Mouse (Mus musculus): Measurements from ENCODE around the gene Hnf4a. TPM values are rescaled to one million over a fixed set of nuclear protein-coding genes. Genes with fewer than 3 reads are reported as not detected.

Hnf4a gene
- polyA plus RNA-seq, 1 experiment: not detected

DNA sequence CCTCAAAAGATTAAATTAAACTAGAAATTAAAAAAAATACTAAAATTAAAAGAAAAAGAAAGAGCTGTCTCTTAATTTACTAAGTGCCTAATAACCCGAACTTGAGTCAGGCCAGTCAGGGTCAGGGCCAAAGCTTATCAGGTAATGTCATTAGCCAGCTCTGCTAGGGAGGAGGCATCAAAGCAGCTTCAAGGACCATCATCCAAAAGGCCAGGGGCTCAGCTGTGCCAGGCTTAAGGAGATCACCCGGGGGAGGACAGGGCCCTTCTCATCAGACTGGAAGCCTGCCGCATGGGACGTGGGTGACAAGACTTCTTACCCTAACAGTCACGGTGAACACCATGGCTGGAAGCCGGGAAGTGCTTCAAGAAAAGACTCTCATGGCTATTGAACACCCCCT, 39.0 kb upstream of the Hnf4a start:
- no peak overlapping the region for H3ac ChIP-seq (ENCODE audit: control insufficient read depth, insufficient read length, low read depth)
- TF ChIP-seq USF1 (IDR thresholded peaks at IDR 0.05; ENCODE audit: low read depth): no peak
- no peak for TF ChIP-seq MYOG (IDR thresholded peaks at IDR 0.05; ENCODE audit: control insufficient read depth, extremely low read depth, insufficient read length)
- no peak for TF ChIP-seq MYOD1 (IDR thresholded peaks at IDR 0.05; ENCODE audit: control insufficient read depth, insufficient read length, low read depth)
- no peak for TF ChIP-seq MAX (IDR thresholded peaks at IDR 0.05)
- no peak for TF ChIP-seq CEBPB (IDR thresholded peaks at IDR 0.05; ENCODE audit: low read depth)
- TF ChIP-seq CTCF (IDR thresholded peaks at IDR 0.05; ENCODE audit: control insufficient read depth, insufficient read depth, insufficient read length): no peak
- peaks cover 21% of the 10 kb centered on the region for H3K36me3 ChIP-seq (ENCODE audit: control insufficient read depth, insufficient read depth)

DNA sequence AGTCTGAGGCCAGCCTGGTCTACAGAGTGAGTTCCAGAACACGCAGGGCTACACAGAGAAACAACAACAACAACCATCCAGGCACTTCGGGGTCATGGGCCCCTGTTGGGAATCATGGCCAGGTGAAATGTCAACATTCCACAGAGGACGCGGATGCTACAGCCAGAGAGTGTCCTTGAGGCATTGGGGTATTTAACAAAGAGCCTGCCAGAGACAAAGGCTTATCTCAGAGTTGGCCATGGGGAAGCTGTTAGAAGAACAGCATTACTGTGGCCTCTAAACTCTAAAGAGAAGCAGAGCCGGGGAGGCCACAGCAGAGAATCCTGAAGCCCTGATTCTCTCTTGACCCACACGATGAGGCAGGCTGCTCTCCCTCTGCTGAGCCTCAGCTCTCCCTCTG, 37.7 kb upstream of the Hnf4a start:
- Histone ChIP-seq H3K4me3 (ENCODE audit: insufficient read depth, poor library complexity, severe bottlenecking) (no peak overlapping the region), H3K79me3 (ENCODE audit: low read depth) (peaks cover 4% of the 10 kb centered on the region), H3K36me3 (ENCODE audit: control insufficient read depth, insufficient read depth) (peaks cover 21% of the 10 kb centered on the region), H3ac (ENCODE audit: control insufficient read depth, insufficient read length, low read depth) (no peak overlapping the region), H3K79me2 (ENCODE audit: control insufficient read depth, insufficient read depth) (peaks cover 16% of the 10 kb centered on the region), H3K27me3 (ENCODE audit: control insufficient read depth, insufficient read depth, insufficient read length) (no peaks in the 10 kb centered on the region)
- no peak for TF ChIP-seq USF1 (IDR thresholded peaks at IDR 0.05; ENCODE audit: low read depth)
- no peak for TF ChIP-seq FOSL1 (IDR thresholded peaks at IDR 0.05; ENCODE audit: insufficient read depth, low read length, poor library complexity, severe bottlenecking)
- TF ChIP-seq MAX (IDR thresholded peaks at IDR 0.05): no peak
- no peak for TF ChIP-seq MYOG (IDR thresholded peaks at IDR 0.05; ENCODE audit: control insufficient read depth, extremely low read depth, insufficient read length)
- no peak for TF ChIP-seq CTCF (IDR thresholded peaks at IDR 0.05; ENCODE audit: control insufficient read depth, insufficient read depth, insufficient read length)
- TF ChIP-seq MYOD1 (IDR thresholded peaks at IDR 0.05; ENCODE audit: control insufficient read depth, insufficient read length, low read depth): no peak
- TF ChIP-seq CEBPB (IDR thresholded peaks at IDR 0.05; ENCODE audit: low read depth): no peak

More for the DNA sequence above, 39.0 kb upstream of the Hnf4a start:
- Histone ChIP-seq H3K79me3 (ENCODE audit: low read depth) (peaks cover 4% of the 10 kb centered on the region), H3K79me2 (ENCODE audit: control insufficient read depth, insufficient read depth) (peaks cover 16% of the 10 kb centered on the region), H3K4me3 (ENCODE audit: insufficient read depth, poor library complexity, severe bottlenecking) (no peak overlapping the region), H3K27me3 (ENCODE audit: control insufficient read depth, insufficient read depth, insufficient read length) (no peaks in the 10 kb centered on the region)

- H3K27me3 ChIP-seq (ENCODE audit: control insufficient read depth, insufficient read depth, insufficient read length): no peaks in the 10 kb centered on the region
- H3K79me3 ChIP-seq (ENCODE audit: low read depth): peaks cover 4% of the 10 kb centered on the region
- no peak overlapping the region for H3ac ChIP-seq (ENCODE audit: control insufficient read depth, insufficient read length, low read depth)
- H3K79me2 ChIP-seq (ENCODE audit: control insufficient read depth, insufficient read depth): peaks cover 16% of the 10 kb centered on the region
- TF ChIP-seq MAX (IDR thresholded peaks at IDR 0.05): no peak
- no peak for TF ChIP-seq CTCF (IDR thresholded peaks at IDR 0.05; ENCODE audit: control insufficient read depth, insufficient read depth, insufficient read length)
- TF ChIP-seq MYOD1 (IDR thresholded peaks at IDR 0.05; ENCODE audit: control insufficient read depth, insufficient read length, low read depth): no peak
- TF ChIP-seq FOSL1 (IDR thresholded peaks at IDR 0.05; ENCODE audit: insufficient read depth, low read length, poor library complexity, severe bottlenecking): no peak
- TF ChIP-seq USF1 (IDR thresholded peaks at IDR 0.05; ENCODE audit: low read depth): no peak
- TF ChIP-seq CEBPB (IDR thresholded peaks at IDR 0.05; ENCODE audit: low read depth): no peak
- TF ChIP-seq MYOG (IDR thresholded peaks at IDR 0.05; ENCODE audit: control insufficient read depth, extremely low read depth, insufficient read length): no peak
- H3K4me3 ChIP-seq (ENCODE audit: insufficient read depth, poor library complexity, severe bottlenecking): no peak overlapping the region
- peaks cover 21% of the 10 kb centered on the region for H3K36me3 ChIP-seq (ENCODE audit: control insufficient read depth, insufficient read depth)
These were observed 36.9 kb upstream of the Hnf4a start for GRCm38 (mm10) chr2:163469711-163470110.

- Histone ChIP-seq H3K4me3 (ENCODE audit: insufficient read depth, poor library complexity, severe bottlenecking) (peak overlapping the region; percentile 87), H3K36me3 (ENCODE audit: control insufficient read depth, insufficient read depth) (peaks cover 21% of the 10 kb centered on the region), H3K79me3 (ENCODE audit: low read depth) (peaks cover 4% of the 10 kb centered on the region), H3ac (ENCODE audit: control insufficient read depth, insufficient read length, low read depth) (peak overlapping the region; percentile 20), H3K79me2 (ENCODE audit: control insufficient read depth, insufficient read depth) (peaks cover 16% of the 10 kb centered on the region), H3K27me3 (ENCODE audit: control insufficient read depth, insufficient read depth, insufficient read length) (no peaks in the 10 kb centered on the region)
- no peak for TF ChIP-seq FOSL1 (IDR thresholded peaks at IDR 0.05; ENCODE audit: insufficient read depth, low read length, poor library complexity, severe bottlenecking)
- no peak for TF ChIP-seq MYOD1 (IDR thresholded peaks at IDR 0.05; ENCODE audit: control insufficient read depth, insufficient read length, low read depth)
- no peak for TF ChIP-seq CTCF (IDR thresholded peaks at IDR 0.05; ENCODE audit: control insufficient read depth, insufficient read depth, insufficient read length)
- no peak for TF ChIP-seq MAX (IDR thresholded peaks at IDR 0.05)
- TF ChIP-seq CEBPB (IDR thresholded peaks at IDR 0.05; ENCODE audit: low read depth): no peak
- no peak for TF ChIP-seq MYOG (IDR thresholded peaks at IDR 0.05; ENCODE audit: control insufficient read depth, extremely low read depth, insufficient read length)
These were observed 35.5 kb upstream of the Hnf4a start for GRCm38 (mm10) chr2:163471136-163471535.

GRCm38 (mm10) chr2:163471710-163472465, 34.7 kb upstream of the Hnf4a start:
- Histone ChIP-seq H3K27me3 (ENCODE audit: control insufficient read depth, insufficient read depth, insufficient read length) (no peaks in the 10 kb centered on the region), H3K4me3 (ENCODE audit: insufficient read depth, poor library complexity, severe bottlenecking) (peak overlapping the region; percentile 87), H3K36me3 (ENCODE audit: control insufficient read depth, insufficient read depth) (peaks cover 21% of the 10 kb centered on the region), H3K79me2 (ENCODE audit: control insufficient read depth, insufficient read depth) (peaks cover 16% of the 10 kb centered on the region), H3ac (ENCODE audit: control insufficient read depth, insufficient read length, low read depth) (peak overlapping the region; percentile 70), H3K79me3 (ENCODE audit: low read depth) (peaks cover 4% of the 10 kb centered on the region)
- no peak for TF ChIP-seq MYOD1 (IDR thresholded peaks at IDR 0.05; ENCODE audit: control insufficient read depth, insufficient read length, low read depth)
- TF ChIP-seq CEBPB (IDR thresholded peaks at IDR 0.05; ENCODE audit: low read depth): peak; percentile 58

DNA sequence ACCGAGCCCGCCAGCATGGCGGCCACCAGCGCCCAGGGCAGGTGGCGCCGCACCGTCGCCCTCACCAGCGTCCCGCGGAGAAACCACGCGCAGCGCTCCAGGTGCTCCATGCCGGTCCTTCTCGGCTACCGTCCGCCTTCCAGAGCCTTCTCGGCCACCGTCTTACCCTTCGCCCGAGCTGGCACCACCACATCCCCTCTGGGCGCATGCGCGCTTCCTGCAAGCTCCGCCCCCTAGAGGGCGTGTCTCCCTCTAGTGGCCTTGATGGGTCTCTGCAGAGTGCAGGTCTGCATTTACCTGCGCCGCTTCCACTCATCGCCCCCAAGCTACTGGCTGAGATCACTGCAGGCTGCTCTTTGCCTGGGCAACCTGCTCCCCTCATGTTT, 34.1 kb upstream of the Hnf4a start, which contains the start of gene Fitm2:
Fitm2 (minus strand) TSS at position 164 of the 386 bp plus-strand sequence.
- TF ChIP-seq MYOD1 (IDR thresholded peaks at IDR 0.05; ENCODE audit: control insufficient read depth, insufficient read length, low read depth) (no peak), CEBPB (IDR thresholded peaks at IDR 0.05; ENCODE audit: low read depth) (no peak), CTCF (IDR thresholded peaks at IDR 0.05; ENCODE audit: control insufficient read depth, insufficient read depth, insufficient read length) (peak; percentile 93), USF1 (IDR thresholded peaks at IDR 0.05; ENCODE audit: low read depth) (no peak), FOSL1 (IDR thresholded peaks at IDR 0.05; ENCODE audit: insufficient read depth, low read length, poor library complexity, severe bottlenecking) (no peak), MAX (IDR thresholded peaks at IDR 0.05) (peak; percentile 84), MYOG (IDR thresholded peaks at IDR 0.05; ENCODE audit: control insufficient read depth, extremely low read depth, insufficient read length) (no peak)
- Histone ChIP-seq H3K79me2 (ENCODE audit: control insufficient read depth, insufficient read depth) (peaks cover 16% of the 10 kb centered on the region), H3K36me3 (ENCODE audit: control insufficient read depth, insufficient read depth) (peaks cover 21% of the 10 kb centered on the region), H3ac (ENCODE audit: control insufficient read depth, insufficient read length, low read depth) (peak within 1 kb of the TSS; percentile 70), H3K79me3 (ENCODE audit: low read depth) (peaks cover 4% of the 10 kb centered on the region), H3K27me3 (ENCODE audit: control insufficient read depth, insufficient read depth, insufficient read length) (no peaks in the 10 kb centered on the region), H3K4me3 (ENCODE audit: insufficient read depth, poor library complexity, severe bottlenecking) (peak within 1 kb of the TSS; percentile 87)

Data from C2C12 (cell line).